ENCODE assay signal across 8 mouse cellular contexts in the genomic region with DNA sequence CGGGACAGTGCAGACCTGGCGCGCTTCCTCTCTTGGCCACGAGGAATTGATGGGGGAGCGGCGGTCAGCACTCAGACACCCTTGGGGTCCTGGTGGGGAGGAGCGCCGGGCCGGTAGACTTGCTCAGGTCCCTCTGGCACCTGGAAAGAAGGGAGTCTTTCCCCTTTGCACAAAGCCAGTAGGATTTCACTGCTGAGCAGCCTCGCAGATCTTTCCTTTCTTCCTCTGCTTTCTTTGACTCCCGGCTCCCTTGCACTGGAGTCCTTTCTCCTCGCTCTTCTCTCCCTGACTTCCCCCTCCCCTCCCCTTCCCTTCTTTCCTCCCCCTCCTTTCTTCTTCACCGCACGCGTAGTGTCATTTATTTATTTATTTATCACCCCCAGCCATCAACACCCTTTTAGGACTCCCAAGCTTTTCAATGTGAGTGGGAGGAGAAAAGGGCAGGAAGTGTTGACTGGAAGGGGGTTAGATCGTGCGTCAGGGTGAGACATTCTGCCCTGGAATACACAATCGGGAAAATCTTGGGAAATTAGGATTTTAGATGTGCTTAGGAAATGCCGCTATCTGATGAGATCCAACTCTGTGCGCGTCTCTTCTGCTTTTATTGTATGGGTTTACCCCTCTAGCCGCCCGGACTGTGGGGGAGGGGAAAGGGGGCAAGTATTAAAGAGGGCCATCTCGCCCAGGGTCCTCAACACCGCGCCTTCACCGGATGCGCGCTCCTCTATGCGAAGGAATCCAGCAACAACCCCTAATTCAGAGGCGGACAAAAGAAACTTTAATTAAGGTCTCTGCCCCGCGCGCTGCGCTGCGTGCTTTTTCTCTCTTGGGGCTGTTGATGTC. TPM values are rescaled to one million over a fixed set of nuclear protein-coding genes. Genes with fewer than 3 reads are reported as not detected.
A peak's percentile ranks its signal among the peaks of the same experiment; 100 is the strongest.
DNase-seq lines count a peak whose midpoint lies in the region; ATAC-seq and TF ChIP-seq lines count a peak whose summit lies in the region.

No protein-coding gene starts in this region.

- peak overlapping the region; percentile 100 for H3K27ac ChIP-seq in forebrain, embryonic 13.5 days
- H3K27ac ChIP-seq in intestine, postnatal 0 days (ENCODE audit: low read depth, low read length) = no peak overlapping the region; the same call in 1 of the 2 replicates
- H3K27ac ChIP-seq in midbrain, embryonic 16.5 days (ENCODE audit: low read length) = peak overlapping the region; percentile 99

- H3K9me3 ChIP-seq in forebrain, embryonic 13.5 days (replicated peaks) = no peaks in the 10 kb centered on the region
- no peaks in the 10 kb centered on the region for H3K9me3 ChIP-seq in intestine, postnatal 0 days (ENCODE audit: control insufficient read depth)
- no peaks in the 10 kb centered on the region for H3K9me3 ChIP-seq in midbrain, embryonic 16.5 days (replicated peaks; ENCODE audit: control insufficient read depth, low read length, poor library complexity, severe bottlenecking)

- ATAC-seq in forebrain, embryonic 13.5 days = peak; percentile 50
- ATAC-seq in intestine, postnatal 0 days = no peak
- ATAC-seq in midbrain, embryonic 16.5 days = peak; percentile 61

- TF ChIP-seq CTCF in intestine, postnatal 0 days (IDR thresholded peaks at IDR 0.05; ENCODE audit: low read depth) = no peak

- no peaks in the 10 kb centered on the region for H3K27me3 ChIP-seq in forebrain, embryonic 13.5 days
- H3K27me3 ChIP-seq in intestine, postnatal 0 days (replicated peaks; ENCODE audit: control insufficient read depth, insufficient read depth, low read length) = no peaks in the 10 kb centered on the region
- no peaks in the 10 kb centered on the region for H3K27me3 ChIP-seq in midbrain, embryonic 16.5 days (ENCODE audit: control insufficient read depth, insufficient read depth, low read depth, low read length)

- WGBS in forebrain, embryonic 13.5 days = under 1% methylated on average over 36 of the region's 36 CpGs
- under 1% methylated on average over 36 of the region's 36 CpGs for WGBS in intestine, postnatal 0 days
- WGBS in midbrain, embryonic 16.5 days = under 1% methylated on average over 36 of the region's 36 CpGs

- H3K9ac ChIP-seq in forebrain, embryonic 13.5 days = peak overlapping the region; percentile 98
- peak overlapping the region; percentile 45; the same call in 1 of the 2 replicates for H3K9ac ChIP-seq in intestine, postnatal 0 days (ENCODE audit: low read depth, low read length)
- peak overlapping the region; percentile 96 for H3K9ac ChIP-seq in midbrain, embryonic 16.5 days (ENCODE audit: low read depth, low read length)

- peaks cover 19% of the 10 kb centered on the region for H3K4me1 ChIP-seq in forebrain, embryonic 13.5 days
- H3K4me1 ChIP-seq in intestine, postnatal 0 days (replicated peaks; ENCODE audit: control insufficient read depth, insufficient read depth, low read length) = no peaks in the 10 kb centered on the region
- peaks cover 6% of the 10 kb centered on the region for H3K4me1 ChIP-seq in midbrain, embryonic 16.5 days (ENCODE audit: control insufficient read depth, insufficient read depth, low read length)

- peak overlapping the region; percentile 85 for H3K4me3 ChIP-seq in forebrain, embryonic 13.5 days
- H3K4me3 ChIP-seq in intestine, postnatal 0 days (ENCODE audit: low read depth, low read length) = peak overlapping the region; percentile 81
- H3K4me3 ChIP-seq in midbrain, embryonic 16.5 days (ENCODE audit: low read depth, low read length) = peak overlapping the region; percentile 86

- H3K4me2 ChIP-seq in forebrain, embryonic 13.5 days = peak overlapping the region; percentile 78
- peak overlapping the region; percentile 92 for H3K4me2 ChIP-seq in intestine, postnatal 0 days (replicated peaks; ENCODE audit: low read depth)
- H3K4me2 ChIP-seq in midbrain, embryonic 16.5 days (ENCODE audit: low read length) = peak overlapping the region; percentile 80

- peak; percentile 46 for DNase-seq in gastrocnemius, postnatal 10 days
- DNase-seq in gastrocnemius, adult 18-20 months (ENCODE audit: low spot score) = no peak
- DNase-seq in Muller cell, postnatal 12 days (ENCODE audit: inconsistent ontology term) = peak; percentile 58
- no peak for DNase-seq in thymus, postnatal 36 days
- no peak for DNase-seq in spleen, adult 12 weeks (ENCODE audit: low spot score)

- no peaks in the 10 kb centered on the region for H3K36me3 ChIP-seq in forebrain, embryonic 13.5 days (ENCODE audit: poor library complexity, severe bottlenecking)
- no peaks in the 10 kb centered on the region for H3K36me3 ChIP-seq in intestine, postnatal 0 days (ENCODE audit: control insufficient read depth, insufficient read depth)
- H3K36me3 ChIP-seq in midbrain, embryonic 16.5 days (ENCODE audit: control insufficient read depth, insufficient read depth, low read length) = no peaks in the 10 kb centered on the region

RNA-seq across cellular contexts. Expression of a gene that starts 1.0 kb away (rescaled TPM):
- total RNA-seq in gastrocnemius, postnatal 10 days (2021) = 10 to 100 TPM; 24.0 to 39.0 TPM
- 10 to 100 TPM; 20.8 to 24.5 TPM for total RNA-seq in gastrocnemius, adult 18-20 months (2021)
- 23.1 and 24.6 TPM in 2 replicates for polyA plus RNA-seq in forebrain, embryonic 13.5 days (2015; fragmentation: Nextera tagmentation; extraction: Ambion mirVana)
- polyA plus RNA-seq in intestine, postnatal 0 days (2015; fragmentation: Nextera tagmentation; extraction: Ambion mirVana) = 1.1 and 1.5 TPM in 2 replicates
- 9.9 and 15.5 TPM in 2 replicates for polyA plus RNA-seq in midbrain, embryonic 16.5 days (2015; fragmentation: Nextera tagmentation; extraction: Ambion mirVana)

Comparison
In these comparisons a context has a peak if more than half of its experiments do, and no peak if none do; other contexts are left out.
1. DNase-seq: peak in gastrocnemius, postnatal 10 days (single experiment) and Muller cell, postnatal 12 days (single experiment); none in gastrocnemius, adult 18-20 months (single experiment), thymus, postnatal 36 days (0 of 2) and spleen, adult 12 weeks (single experiment).
2. H3K9ac ChIP-seq: peak in every context shown above with its lines; median percentile 98 in forebrain, embryonic 13.5 days; 96 in midbrain, embryonic 16.5 days; 45 in intestine, postnatal 0 days.
3. Peak in every context shown above with its lines, with median percentiles within 50 percentile points of each other: H3K4me2 ChIP-seq and H3K4me3 ChIP-seq.